Mouse (Mus musculus): ENCODE data around the gene Adcyap1r1. TPM values are rescaled to one million over a fixed set of nuclear protein-coding genes. Genes with fewer than 3 reads are reported as not detected.

Gene Adcyap1r1
- polyA plus RNA-seq, 1 experiment from 2014 or later = 4.2 TPM

GRCm38 (mm10) chr6:55513477-55513876 is 61.7 kb downstream of the Adcyap1r1 start:
- WGBS = 58% methylated on average over 5 of the region's 5 CpGs
- no peaks in the 10 kb centered on the region for H3K36me3 ChIP-seq (ENCODE audit: control insufficient read depth, insufficient read depth, low read length)

GRCm38 (mm10) chr6:55519605-55520201 is 67.9 kb downstream of the Adcyap1r1 start:
- Histone ChIP-seq H3K9me3 (ENCODE audit: control insufficient read depth, low read length) (peaks cover 5% of the 10 kb centered on the region; the same call in 1 of the 2 replicates), H3K9ac (ENCODE audit: low read length) (no peak overlapping the region), H3K4me1 (ENCODE audit: control insufficient read depth in 2 of 2, insufficient read depth in 2 of 2, low read length in 2 of 2) (no peaks in the 10 kb centered on the region), H3K27me3 (ENCODE audit: control insufficient read depth, insufficient read depth, low read length) (no peaks in the 10 kb centered on the region), H3K27ac (replicated peaks in 1 of 2; ENCODE audit: control insufficient read depth in 1 of 2, insufficient read depth in 1 of 2, low read depth in 2 of 2, low read length in 2 of 2) (no peak overlapping the region), H3K4me2 (ENCODE audit: low read length) (peak overlapping the region; percentile 29; the same call in 1 of the 2 replicates), H3K4me3 (ENCODE audit: control insufficient read depth in 1 of 2, insufficient read depth in 1 of 2, low read depth in 1 of 2, low read length in 2 of 2) (no peak overlapping the region; a peak in 1 of 4 replicates), H3K36me3 (ENCODE audit: control insufficient read depth, insufficient read depth, low read length) (no peaks in the 10 kb centered on the region)
- 0 out of 2 replicates have a peak, but pooled peaks have one; percentile 66 for ATAC-seq (ENCODE audit: insufficient number of reproducible peaks, insufficient read depth, low FRiP score, low read depth)
- WGBS = 15% methylated on average over 11 of the region's 11 CpGs

More at GRCm38 (mm10) chr6:55513477-55513876, 61.7 kb downstream of the Adcyap1r1 start:
- no peaks in the 10 kb centered on the region; the same call in 1 of the 2 replicates for H3K27me3 ChIP-seq (ENCODE audit: control insufficient read depth, insufficient read depth, low read length)
- ATAC-seq (ENCODE audit: insufficient number of reproducible peaks, insufficient read depth, low FRiP score, low read depth) = no peak
- no peak overlapping the region for H3K4me2 ChIP-seq (ENCODE audit: low read length)
- no peak overlapping the region for H3K9ac ChIP-seq (ENCODE audit: low read length)
- peaks cover 4 to 7% of the 10 kb centered on the region in 2 experiments; a peak in 2 of 4 replicates for H3K4me1 ChIP-seq (ENCODE audit: control insufficient read depth in 2 of 2, insufficient read depth in 2 of 2, low read length in 2 of 2)
- H3K9me3 ChIP-seq (ENCODE audit: control insufficient read depth, low read length) = peaks cover 5% of the 10 kb centered on the region; the same call in 1 of the 2 replicates
- H3K4me3 ChIP-seq (ENCODE audit: control insufficient read depth in 1 of 2, insufficient read depth in 1 of 2, low read depth in 1 of 2, low read length in 2 of 2) = no peak overlapping the region
- H3K27ac ChIP-seq (replicated peaks in 1 of 2; ENCODE audit: control insufficient read depth in 1 of 2, insufficient read depth in 1 of 2, low read depth in 2 of 2, low read length in 2 of 2) = no peak overlapping the region

- Histone ChIP-seq H3K27ac (replicated peaks in 1 of 2; ENCODE audit: control insufficient read depth in 1 of 2, insufficient read depth in 1 of 2, low read depth in 2 of 2, low read length in 2 of 2) (no peak overlapping the region), H3K36me3 (ENCODE audit: control insufficient read depth, insufficient read depth, low read length) (no peaks in the 10 kb centered on the region), H3K27me3 (ENCODE audit: control insufficient read depth, insufficient read depth, low read length) (no peaks in the 10 kb centered on the region), H3K4me3 (ENCODE audit: control insufficient read depth in 1 of 2, insufficient read depth in 1 of 2, low read depth in 1 of 2, low read length in 2 of 2) (no peak overlapping the region; a peak in 1 of 4 replicates), H3K9ac (ENCODE audit: low read length) (no peak overlapping the region), H3K4me1 (ENCODE audit: control insufficient read depth in 2 of 2, insufficient read depth in 2 of 2, low read length in 2 of 2) (no peaks in the 10 kb centered on the region), H3K9me3 (ENCODE audit: control insufficient read depth, low read length) (no peaks in the 10 kb centered on the region), H3K4me2 (ENCODE audit: low read length) (peak overlapping the region; percentile 29; the same call in 1 of the 2 replicates)
- ATAC-seq (ENCODE audit: insufficient number of reproducible peaks, insufficient read depth, low FRiP score, low read depth) = no peak
- WGBS = 54% methylated on average over 10 of the region's 11 CpGs
These were observed 68.7 kb downstream of the Adcyap1r1 start for GRCm38 (mm10) chr6:55520237-55521095.

- Histone ChIP-seq H3K4me3 (ENCODE audit: control insufficient read depth in 1 of 2, insufficient read depth in 1 of 2, low read depth in 1 of 2, low read length in 2 of 2) (no peak overlapping the region), H3K27ac (replicated peaks in 1 of 2; ENCODE audit: control insufficient read depth in 1 of 2, insufficient read depth in 1 of 2, low read depth in 2 of 2, low read length in 2 of 2) (no peak overlapping the region), H3K27me3 (ENCODE audit: control insufficient read depth, insufficient read depth, low read length) (no peaks in the 10 kb centered on the region), H3K4me2 (ENCODE audit: low read length) (no peak overlapping the region), H3K9ac (ENCODE audit: low read length) (no peak overlapping the region), H3K9me3 (ENCODE audit: control insufficient read depth, low read length) (peaks cover 4% of the 10 kb centered on the region; the same call in 1 of the 2 replicates), H3K36me3 (ENCODE audit: control insufficient read depth, insufficient read depth, low read length) (no peaks in the 10 kb centered on the region), H3K4me1 (ENCODE audit: control insufficient read depth in 2 of 2, insufficient read depth in 2 of 2, low read length in 2 of 2) (no peaks in the 10 kb centered on the region)
- 55% methylated on average over 2 of the region's 2 CpGs for whole genome bisulfite sequencing
- no peak for ATAC-seq (ENCODE audit: insufficient number of reproducible peaks, insufficient read depth, low FRiP score, low read depth)
These were observed 84.7 kb downstream of the Adcyap1r1 start for GRCm38 (mm10) chr6:55536469-55536868.

DNA sequence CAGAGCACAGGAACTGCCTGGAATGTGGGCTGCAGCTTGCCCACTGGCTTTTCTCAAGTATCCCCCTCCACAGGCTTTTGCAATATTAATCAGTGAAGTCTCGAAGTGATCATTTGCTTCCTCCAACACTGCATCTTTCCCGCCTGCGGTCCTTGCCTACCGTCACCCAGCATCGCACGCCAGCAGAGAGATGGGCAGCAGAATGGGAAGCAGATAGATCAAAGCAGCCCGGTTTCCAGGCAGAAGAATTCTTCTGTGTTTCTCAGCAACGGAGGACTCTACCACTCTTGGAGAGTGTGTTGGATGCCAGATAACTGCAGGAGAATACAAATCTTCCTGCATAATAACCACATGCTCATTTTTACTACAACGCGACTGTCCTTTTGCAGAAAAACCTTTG is 87.4 kb downstream of the Adcyap1r1 start:
- WGBS = 60% methylated on average over 10 of the region's 10 CpGs
- Histone ChIP-seq H3K27me3 (ENCODE audit: control insufficient read depth, insufficient read depth, low read length) (no peaks in the 10 kb centered on the region), H3K9ac (ENCODE audit: low read length) (no peak overlapping the region), H3K4me1 (ENCODE audit: control insufficient read depth in 2 of 2, insufficient read depth in 2 of 2, low read length in 2 of 2) (no peaks in the 10 kb centered on the region), H3K36me3 (ENCODE audit: control insufficient read depth, insufficient read depth, low read length) (no peaks in the 10 kb centered on the region), H3K4me3 (ENCODE audit: control insufficient read depth in 1 of 2, insufficient read depth in 1 of 2, low read depth in 1 of 2, low read length in 2 of 2) (no peak overlapping the region), H3K4me2 (ENCODE audit: low read length) (no peak overlapping the region), H3K9me3 (ENCODE audit: control insufficient read depth, low read length) (no peaks in the 10 kb centered on the region), H3K27ac (replicated peaks in 1 of 2; ENCODE audit: control insufficient read depth in 1 of 2, insufficient read depth in 1 of 2, low read depth in 2 of 2, low read length in 2 of 2) (no peak overlapping the region)
- ATAC-seq (ENCODE audit: insufficient number of reproducible peaks, insufficient read depth, low FRiP score, low read depth) = no peak

GRCm38 (mm10) chr6:55542359-55542758 is 90.6 kb downstream of the Adcyap1r1 start:
- Histone ChIP-seq H3K36me3 (ENCODE audit: control insufficient read depth, insufficient read depth, low read length) (no peaks in the 10 kb centered on the region), H3K9me3 (ENCODE audit: control insufficient read depth, low read length) (no peaks in the 10 kb centered on the region), H3K4me3 (ENCODE audit: control insufficient read depth in 1 of 2, insufficient read depth in 1 of 2, low read depth in 1 of 2, low read length in 2 of 2) (no peak overlapping the region), H3K9ac (ENCODE audit: low read length) (no peak overlapping the region), H3K4me2 (ENCODE audit: low read length) (no peak overlapping the region), H3K27ac (replicated peaks in 1 of 2; ENCODE audit: control insufficient read depth in 1 of 2, insufficient read depth in 1 of 2, low read depth in 2 of 2, low read length in 2 of 2) (no peak overlapping the region), H3K27me3 (ENCODE audit: control insufficient read depth, insufficient read depth, low read length) (no peaks in the 10 kb centered on the region), H3K4me1 (ENCODE audit: control insufficient read depth in 2 of 2, insufficient read depth in 2 of 2, low read length in 2 of 2) (no peaks in the 10 kb centered on the region)
- 42% methylated on average over 3 of the region's 3 CpGs for WGBS
- no peak for ATAC-seq (ENCODE audit: insufficient number of reproducible peaks, insufficient read depth, low FRiP score, low read depth)

GRCm38 (mm10) chr6:55543345-55543744 is 91.6 kb downstream of the Adcyap1r1 start:
- H3K36me3 ChIP-seq (ENCODE audit: control insufficient read depth, insufficient read depth, low read length) = no peaks in the 10 kb centered on the region
- 71% methylated on average over 4 of the region's 4 CpGs for WGBS
- no peak for ATAC-seq (ENCODE audit: insufficient number of reproducible peaks, insufficient read depth, low FRiP score, low read depth)
- H3K27ac ChIP-seq (replicated peaks in 1 of 2; ENCODE audit: control insufficient read depth in 1 of 2, insufficient read depth in 1 of 2, low read depth in 2 of 2, low read length in 2 of 2) = no peak overlapping the region
- no peak overlapping the region for H3K9ac ChIP-seq (ENCODE audit: low read length)
- no peaks in the 10 kb centered on the region for H3K9me3 ChIP-seq (ENCODE audit: control insufficient read depth, low read length)
- no peak overlapping the region for H3K4me3 ChIP-seq (ENCODE audit: control insufficient read depth in 1 of 2, insufficient read depth in 1 of 2, low read depth in 1 of 2, low read length in 2 of 2)
- H3K27me3 ChIP-seq (ENCODE audit: control insufficient read depth, insufficient read depth, low read length) = no peaks in the 10 kb centered on the region
- H3K4me2 ChIP-seq (ENCODE audit: low read length) = no peak overlapping the region
- no peaks in the 10 kb centered on the region for H3K4me1 ChIP-seq (ENCODE audit: control insufficient read depth in 2 of 2, insufficient read depth in 2 of 2, low read length in 2 of 2)

Measured in heart, embryonic 14.5 days (tissue).